Mouse (Mus musculus) G1E (cell line): ENCODE results near the gene Ints3.

Experiments
- CTCF ChIP-seq: IDR thresholded peaks from 2 replicates; pipeline ENCODE4 v1.5.1; 2012; ENCODE audit warnings: low read depth, low read length, inconsistent platforms, mixed read lengths
- GATA1 ChIP-seq: IDR thresholded peaks from 2 replicates; pipeline ENCODE4 v1.6.1; 2012; ENCODE audit warnings: borderline replicate concordance, low read length, inconsistent platforms, mixed read lengths
- GATA2 ChIP-seq: IDR thresholded peaks from 2 replicates; pipeline ENCODE4 v1.6.1; 2012; ENCODE audit warnings: low read depth, low read length, inconsistent platforms, borderline replicate concordance
- POLR2AphosphoS5 ChIP-seq: IDR thresholded peaks from 2 replicates; pipeline ENCODE4 v1.6.1; 2012; ENCODE audit warnings: low read depth, low read length, inconsistent platforms; ENCODE audit not compliant: insufficient replicate concordance
- TAL1 ChIP-seq: conservative IDR thresholded peaks from 2 replicates; pipeline ENCODE4 v1.6.1; 2012; ENCODE audit warnings: low read depth, low read length, inconsistent platforms, mixed read lengths

GRCm38 (mm10) chr3:90387483-90387882 is 45.9 kb downstream of the Ints3 start:
- TF ChIP-seq CTCF: no peak
- no peak for TF ChIP-seq TAL1
- no peak for TF ChIP-seq GATA2
- no peak for TF ChIP-seq GATA1
- no peak for TF ChIP-seq POLR2AphosphoS5
